Mouse (Mus musculus): ENCODE results near the gene Crabp1.

- peak; percentile 85 for TF ChIP-seq CTCF (IDR thresholded peaks at IDR 0.05; ENCODE audit: borderline replicate concordance, extremely low read depth, insufficient read depth, insufficient read length)
- TF ChIP-seq POLR2A (IDR thresholded peaks at IDR 0.05; ENCODE audit: borderline replicate concordance, extremely low read depth, insufficient read depth, insufficient read length, poor library complexity, severe bottlenecking) = no peak
Observed at GRCm38 (mm10) chr9:54736284-54736701, 28.3 kb upstream of the Crabp1 start.
